Mouse (Mus musculus) layer of hippocampus, adult 18-20 months (tissue): Measurements from ENCODE around the gene Reg4. TPM values are rescaled to one million over a fixed set of nuclear protein-coding genes. Genes with fewer than 3 reads are reported as not detected.
A peak's percentile ranks its signal among the peaks of the same experiment; 100 is the strongest.

ENCODE experiments used
- DNase-seq, 2 experiments: peaks; one replicate each; pipeline ENCODE4 v3.0.0; 2022; ENCODE audit warnings: low spot score in 2 of 2
- total RNA-seq, 2 experiments: library from RNA; stranded (reverse); gene quantifications; 2 replicates each; pipeline ENCODE4 v1.2.3; 2021

Gene Reg4
- total RNA-seq, 2 experiments from 2014 or later = not detected

GRCm38 (mm10) chr3:98280933-98281678, 59.1 kb downstream of the Reg4 start:
- peak; percentile 24 to 78 for DNase-seq

GRCm38 (mm10) chr3:98282422-98282821, 60.5 kb downstream of the Reg4 start:
- DNase-seq = no peak

- DNase-seq = no peak
Observed at GRCm38 (mm10) chr3:98283205-98283604, 61.2 kb downstream of the Reg4 start.

Other genes with a start within 250 kb of the Reg4 start
- 10 to 100 TPM; 21.4 to 22.8 TPM for gene Notch2, start 208.6 kb upstream of the Reg4 start, total RNA-seq
- gene Adam30, start 61.5 kb upstream of the Reg4 start, total RNA-seq = not detected
- gene Hmgcs2, start 58.3 kb downstream of the Reg4 start, total RNA-seq = 1 to 10 TPM; 7.0 to 8.8 TPM
- 10 to 100 TPM; 65.4 to 68.8 TPM for gene Phgdh, start 117.8 kb downstream of the Reg4 start, total RNA-seq
- gene Zfp697, start 160.3 kb downstream of the Reg4 start, total RNA-seq = 10 to 100 TPM; 25.8 to 27.0 TPM
- gene Gm4450, start 235.0 kb downstream of the Reg4 start, total RNA-seq = not detected